Mouse (Mus musculus): ENCODE measurements around the gene Mras. TPM values are rescaled to one million over a fixed set of nuclear protein-coding genes. Genes with fewer than 3 reads are reported as not detected.
A peak's percentile ranks its signal among the peaks of the same experiment; 100 is the strongest.

The Mras gene
- polyA plus RNA-seq, 1 experiment = 6.0 TPM

- no peak for TF ChIP-seq CTCF (IDR thresholded peaks at IDR 0.05; ENCODE audit: low read depth, low read length)
- no peak for TF ChIP-seq POLR2A (IDR thresholded peaks at IDR 0.05; ENCODE audit: insufficient read depth, low read length)
- no peak for TF ChIP-seq EP300 (IDR thresholded peaks at IDR 0.05; ENCODE audit: insufficient read depth, low read depth, low read length)
- Histone ChIP-seq H3K9ac (ENCODE audit: low read depth, poor library complexity, severe bottlenecking) (no peak overlapping the region), H3K27ac (ENCODE audit: insufficient read depth, low read length) (no peak overlapping the region), H3K36me3 (ENCODE audit: control insufficient read depth, insufficient read depth, low read length, poor library complexity, severe bottlenecking) (peaks cover 8% of the 10 kb centered on the region), H3K4me3 (ENCODE audit: low read depth, low read length) (no peak overlapping the region), H3K27me3 (ENCODE audit: control insufficient read depth, insufficient read depth, low read length, poor library complexity, severe bottlenecking) (no peaks in the 10 kb centered on the region), H3K9me3 (replicated peaks; ENCODE audit: control insufficient read depth, insufficient read depth, low read length, poor library complexity, severe bottlenecking) (peaks cover 19% of the 10 kb centered on the region; the same call in 1 of the 2 replicates), H3K4me1 (ENCODE audit: control insufficient read depth, insufficient read depth, low read length) (no peaks in the 10 kb centered on the region)
Observed at GRCm38 (mm10) chr9:99389506-99389905, 47.7 kb downstream of the Mras start.

- TF ChIP-seq EP300 (IDR thresholded peaks at IDR 0.05; ENCODE audit: insufficient read depth, low read depth, low read length) = no peak
- no peak for TF ChIP-seq CTCF (IDR thresholded peaks at IDR 0.05; ENCODE audit: low read depth, low read length)
- TF ChIP-seq POLR2A (IDR thresholded peaks at IDR 0.05; ENCODE audit: insufficient read depth, low read length) = no peak
- H3K9me3 ChIP-seq (replicated peaks; ENCODE audit: control insufficient read depth, insufficient read depth, low read length, poor library complexity, severe bottlenecking) = peaks cover 19% of the 10 kb centered on the region; the same call in 1 of the 2 replicates
- no peak overlapping the region for H3K9ac ChIP-seq (ENCODE audit: low read depth, poor library complexity, severe bottlenecking)
- no peaks in the 10 kb centered on the region for H3K4me1 ChIP-seq (ENCODE audit: control insufficient read depth, insufficient read depth, low read length)
- H3K4me3 ChIP-seq (ENCODE audit: low read depth, low read length) = no peak overlapping the region
- no peaks in the 10 kb centered on the region for H3K27me3 ChIP-seq (ENCODE audit: control insufficient read depth, insufficient read depth, low read length, poor library complexity, severe bottlenecking)
- H3K36me3 ChIP-seq (ENCODE audit: control insufficient read depth, insufficient read depth, low read length, poor library complexity, severe bottlenecking) = peaks cover 8% of the 10 kb centered on the region
- no peak overlapping the region for H3K27ac ChIP-seq (ENCODE audit: insufficient read depth, low read length)
Observed at GRCm38 (mm10) chr9:99388856-99389255, 48.3 kb downstream of the Mras start.

DNA sequence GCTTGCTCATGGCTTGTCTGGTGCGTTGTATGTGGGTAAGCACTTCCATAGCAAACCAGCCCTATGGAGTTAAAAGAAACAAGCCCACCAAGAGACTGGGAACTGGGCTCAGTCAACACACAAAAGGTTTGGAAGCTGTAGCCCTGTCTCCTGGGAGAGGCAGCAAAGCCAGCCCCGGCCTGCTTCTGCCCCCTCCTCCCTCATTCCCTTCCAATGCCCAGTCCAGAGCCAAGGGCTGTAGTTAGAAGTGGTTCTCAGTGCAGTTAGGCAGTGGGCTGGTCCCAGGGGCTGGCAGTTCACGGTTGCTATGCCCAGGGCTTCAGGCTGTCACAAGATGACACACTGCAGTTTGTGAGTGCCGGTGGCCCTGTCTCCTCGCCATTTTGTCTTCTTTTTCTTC lies 49.1 kb downstream of the Mras start:
- Histone ChIP-seq H3K36me3 (ENCODE audit: control insufficient read depth, insufficient read depth, low read length, poor library complexity, severe bottlenecking) (peaks cover 6% of the 10 kb centered on the region), H3K9me3 (replicated peaks; ENCODE audit: control insufficient read depth, insufficient read depth, low read length, poor library complexity, severe bottlenecking) (peaks cover 12% of the 10 kb centered on the region; the same call in 1 of the 2 replicates)

GRCm38 (mm10) chr9:99382556-99382955 lies 54.6 kb downstream of the Mras start:
- H3K9ac ChIP-seq (ENCODE audit: low read depth, poor library complexity, severe bottlenecking) = no peak overlapping the region

More for the DNA sequence above, 49.1 kb downstream of the Mras start:
- no peak overlapping the region for H3K9ac ChIP-seq (ENCODE audit: low read depth, poor library complexity, severe bottlenecking)
- TF ChIP-seq CTCF (IDR thresholded peaks at IDR 0.05; ENCODE audit: low read depth, low read length) = no peak
- no peak for TF ChIP-seq POLR2A (IDR thresholded peaks at IDR 0.05; ENCODE audit: insufficient read depth, low read length)
- no peak for TF ChIP-seq EP300 (IDR thresholded peaks at IDR 0.05; ENCODE audit: insufficient read depth, low read depth, low read length)
- H3K27ac ChIP-seq (ENCODE audit: insufficient read depth, low read length) = no peak overlapping the region
- H3K27me3 ChIP-seq (ENCODE audit: control insufficient read depth, insufficient read depth, low read length, poor library complexity, severe bottlenecking) = no peaks in the 10 kb centered on the region
- no peak overlapping the region for H3K4me3 ChIP-seq (ENCODE audit: low read depth, low read length)
- no peaks in the 10 kb centered on the region for H3K4me1 ChIP-seq (ENCODE audit: control insufficient read depth, insufficient read depth, low read length)

DNA sequence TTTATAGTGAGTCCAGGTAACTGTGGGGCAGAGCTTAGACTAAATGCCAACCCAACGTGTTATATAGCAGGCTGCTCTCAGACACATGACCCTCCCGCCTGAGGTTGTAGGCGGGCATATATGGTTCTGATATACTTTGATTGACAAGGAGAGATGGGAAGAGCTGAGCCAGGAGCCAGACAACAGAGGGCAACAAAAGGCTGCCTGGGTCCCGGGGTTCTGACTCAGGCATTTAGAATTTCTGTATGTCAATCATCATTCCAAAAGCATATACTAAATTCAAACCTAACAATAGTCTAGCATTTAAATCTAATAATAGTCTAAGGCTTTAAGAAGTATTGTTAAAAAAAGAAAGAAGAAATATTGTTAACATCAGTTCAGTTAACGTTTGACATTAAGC lies 58.0 kb downstream of the Mras start:
- H3K36me3 ChIP-seq (ENCODE audit: control insufficient read depth, insufficient read depth, low read length, poor library complexity, severe bottlenecking) = no peaks in the 10 kb centered on the region
- H3K27ac ChIP-seq (ENCODE audit: insufficient read depth, low read length) = no peak overlapping the region
- TF ChIP-seq POLR2A (IDR thresholded peaks at IDR 0.05; ENCODE audit: insufficient read depth, low read length) (no peak), CTCF (IDR thresholded peaks at IDR 0.05; ENCODE audit: low read depth, low read length) (no peak), EP300 (IDR thresholded peaks at IDR 0.05; ENCODE audit: insufficient read depth, low read depth, low read length) (no peak)
- no peak overlapping the region for H3K9ac ChIP-seq (ENCODE audit: low read depth, poor library complexity, severe bottlenecking)
- no peaks in the 10 kb centered on the region for H3K9me3 ChIP-seq (replicated peaks; ENCODE audit: control insufficient read depth, insufficient read depth, low read length, poor library complexity, severe bottlenecking)
- H3K4me3 ChIP-seq (ENCODE audit: low read depth, low read length) = no peak overlapping the region
- no peaks in the 10 kb centered on the region for H3K27me3 ChIP-seq (ENCODE audit: control insufficient read depth, insufficient read depth, low read length, poor library complexity, severe bottlenecking)
- H3K4me1 ChIP-seq (ENCODE audit: control insufficient read depth, insufficient read depth, low read length) = no peaks in the 10 kb centered on the region

More at GRCm38 (mm10) chr9:99382556-99382955, 54.6 kb downstream of the Mras start:
- Histone ChIP-seq H3K4me3 (ENCODE audit: low read depth, low read length) (no peak overlapping the region), H3K27me3 (ENCODE audit: control insufficient read depth, insufficient read depth, low read length, poor library complexity, severe bottlenecking) (no peaks in the 10 kb centered on the region), H3K36me3 (ENCODE audit: control insufficient read depth, insufficient read depth, low read length, poor library complexity, severe bottlenecking) (no peaks in the 10 kb centered on the region), H3K4me1 (ENCODE audit: control insufficient read depth, insufficient read depth, low read length) (no peaks in the 10 kb centered on the region), H3K9me3 (replicated peaks; ENCODE audit: control insufficient read depth, insufficient read depth, low read length, poor library complexity, severe bottlenecking) (no peaks in the 10 kb centered on the region), H3K27ac (ENCODE audit: insufficient read depth, low read length) (no peak overlapping the region)
- no peak for TF ChIP-seq CTCF (IDR thresholded peaks at IDR 0.05; ENCODE audit: low read depth, low read length)
- no peak for TF ChIP-seq POLR2A (IDR thresholded peaks at IDR 0.05; ENCODE audit: insufficient read depth, low read length)
- no peak for TF ChIP-seq EP300 (IDR thresholded peaks at IDR 0.05; ENCODE audit: insufficient read depth, low read depth, low read length)

DNA sequence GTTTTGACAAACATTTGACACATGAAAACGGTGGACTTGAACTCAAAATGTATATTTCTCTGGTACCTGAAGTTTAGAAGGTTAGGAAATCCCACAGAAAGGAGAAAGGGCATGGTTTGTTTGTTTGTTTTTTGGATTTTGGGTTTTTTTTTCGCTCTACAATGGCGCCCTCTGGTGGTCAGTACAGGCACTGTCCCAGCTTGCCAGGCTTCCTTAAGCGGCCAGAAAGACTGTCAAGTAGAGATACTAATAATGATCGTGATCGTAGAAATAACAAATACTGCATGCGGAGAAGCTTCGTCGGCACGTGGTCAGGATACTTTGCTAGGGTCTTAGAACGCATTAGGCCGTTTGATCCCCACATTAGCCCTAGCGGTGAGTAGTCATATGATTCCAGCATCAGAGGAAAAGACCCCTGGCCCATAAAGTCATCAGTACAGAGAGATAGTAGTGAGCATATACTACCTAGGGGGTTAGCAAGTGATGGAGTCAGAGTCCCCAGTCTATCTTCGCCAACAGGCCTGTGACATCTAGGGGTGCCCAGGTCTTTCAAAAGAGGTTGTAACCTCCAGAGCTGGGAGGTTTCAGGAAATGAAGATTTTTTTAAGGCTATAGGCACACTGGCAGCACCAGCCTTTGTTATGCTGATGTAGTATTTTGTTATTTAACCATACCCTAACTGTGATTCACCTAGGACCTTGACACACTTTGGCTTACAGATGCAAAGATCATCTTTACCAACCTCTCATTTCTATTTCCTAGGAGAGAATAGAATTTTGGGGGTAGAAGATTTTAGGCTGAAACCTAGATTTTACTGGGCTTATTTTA lies 60.4 kb downstream of the Mras start:
- no peak for TF ChIP-seq POLR2A (IDR thresholded peaks at IDR 0.05; ENCODE audit: insufficient read depth, low read length)
- TF ChIP-seq EP300 (IDR thresholded peaks at IDR 0.05; ENCODE audit: insufficient read depth, low read depth, low read length) = no peak
- TF ChIP-seq CTCF (IDR thresholded peaks at IDR 0.05; ENCODE audit: low read depth, low read length) = peak; percentile 78
- no peak overlapping the region for H3K4me3 ChIP-seq (ENCODE audit: low read depth, low read length)
- H3K4me1 ChIP-seq (ENCODE audit: control insufficient read depth, insufficient read depth, low read length) = no peaks in the 10 kb centered on the region
- H3K9ac ChIP-seq (ENCODE audit: low read depth, poor library complexity, severe bottlenecking) = no peak overlapping the region
- H3K9me3 ChIP-seq (replicated peaks; ENCODE audit: control insufficient read depth, insufficient read depth, low read length, poor library complexity, severe bottlenecking) = no peaks in the 10 kb centered on the region
- no peak overlapping the region for H3K27ac ChIP-seq (ENCODE audit: insufficient read depth, low read length)
- H3K36me3 ChIP-seq (ENCODE audit: control insufficient read depth, insufficient read depth, low read length, poor library complexity, severe bottlenecking) = no peaks in the 10 kb centered on the region
- no peaks in the 10 kb centered on the region for H3K27me3 ChIP-seq (ENCODE audit: control insufficient read depth, insufficient read depth, low read length, poor library complexity, severe bottlenecking)

Measured in ES-Bruce4 (cell line).